Mouse (Mus musculus) stomach, embryonic 14.5 days (tissue): ENCODE data around the gene Afp. TPM values are rescaled to one million over a fixed set of nuclear protein-coding genes. Genes with fewer than 3 reads are reported as not detected.

Experiments
- ATAC-seq: fragments of 200-750 bp; cut with Nextera tagmentation; 2 replicates; pipeline ENCODE4 v1.8.0; 2017; ENCODE audit warnings: low read depth, moderate TSS enrichment; ENCODE audit not compliant: insufficient number of reproducible peaks, insufficient read depth, low FRiP score
- H3K27ac ChIP-seq: fragments of 300-500 bp; sonication (generic); 2 replicates; pipeline ENCODE4 v1.5.1; 2014; ENCODE audit warnings: mild to moderate bottlenecking, low read length, moderate library complexity, mixed read lengths
- H3K27me3 ChIP-seq: fragments of 300-500 bp; sonication (generic); 2 replicates; pipeline ENCODE4 v1.6.1; 2014; ENCODE audit warnings: low read length, control low read depth, mixed read lengths; ENCODE audit not compliant: control insufficient read depth, insufficient read depth
- H3K36me3 ChIP-seq: fragments of 300-500 bp; sonication (generic); 2 replicates; pipeline ENCODE4 v1.6.1; 2014; ENCODE audit warnings: mild to moderate bottlenecking, control low read depth, low read length, moderate library complexity, mixed read lengths; ENCODE audit not compliant: control insufficient read depth, insufficient read depth
- H3K4me1 ChIP-seq: fragments of 300-500 bp; sonication (generic); 2 replicates; pipeline ENCODE4 v1.6.1; 2014; ENCODE audit warnings: low read length, control low read depth, mixed read lengths; ENCODE audit not compliant: control insufficient read depth, insufficient read depth
- H3K4me2 ChIP-seq: fragments of 300-500 bp; sonication (generic); replicated peaks from 2 replicates; pipeline ENCODE4 v1.6.1; 2014; ENCODE audit warnings: low read depth, low read length, control low read depth
- H3K4me3 ChIP-seq: fragments of 300-500 bp; sonication (generic); 2 replicates; pipeline ENCODE4 v1.5.1; 2014; ENCODE audit warnings: low read depth, low read length, control low read depth
- H3K9ac ChIP-seq: fragments of 300-500 bp; sonication (generic); replicated peaks from 2 replicates; pipeline ENCODE4 v1.6.1; 2014; ENCODE audit warnings: low read depth, mild to moderate bottlenecking, control low read depth, low read length, moderate library complexity, mixed read lengths
- H3K9me3 ChIP-seq: fragments of 300-500 bp; sonication (generic); 2 replicates; pipeline ENCODE4 v1.6.1; 2016; ENCODE audit warnings: low read depth, low read length, control low read depth; ENCODE audit not compliant: control insufficient read depth
- WGBS: fragments of 180-500 bp; shearing (Covaris S2); extraction: QIAGEN DNeasy Blood & Tissue Kit; methylation state at CpG from one replicate; pipeline ENCODE4 v1.1.7; 2014; 5-methylcytosine and 5-hydroxymethylcytosine counted together
- polyA plus RNA-seq: library from polyadenylated mRNA; unstranded; fragments of >200 nt; fragmentation: Nextera tagmentation; extraction: Ambion mirVana; gene quantifications from 2 replicates; pipeline ENCODE4 v1.2.1, GENCODE M21; 2014

Gene Afp
- polyA plus RNA-seq, 1 experiment from 2014 or later: 9.2 TPM

DNA sequence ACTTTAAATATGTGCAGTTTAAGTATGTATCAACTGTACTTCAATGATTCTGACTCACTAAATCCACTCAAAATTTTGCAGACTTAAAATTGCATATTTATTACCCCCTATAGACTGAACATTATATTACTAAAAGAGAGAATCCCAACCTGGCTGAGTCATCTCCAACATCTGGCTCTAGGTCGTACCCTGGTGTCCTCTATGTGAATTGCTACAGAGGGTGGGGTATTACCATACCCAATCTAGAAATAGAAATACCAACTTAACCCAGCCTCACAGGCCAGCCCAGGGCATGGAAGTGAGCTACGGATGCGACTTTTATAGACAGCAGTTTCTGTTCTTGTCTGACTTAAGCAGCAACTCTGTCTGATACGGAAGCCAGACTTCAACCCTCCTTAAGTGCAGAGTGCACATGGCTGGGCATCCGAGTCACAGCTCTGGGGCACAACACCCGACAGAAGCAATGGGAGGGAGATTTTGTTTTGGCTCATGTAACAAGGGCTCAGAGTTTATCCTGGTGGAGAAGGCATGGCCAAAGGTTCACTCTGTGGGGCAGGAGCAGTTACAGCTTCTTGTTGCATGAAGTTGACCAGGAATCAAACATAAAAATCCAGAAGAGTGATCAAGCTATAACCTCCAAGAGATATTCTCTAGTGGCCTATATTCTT lies 21.9 kb downstream of the Afp start:
- Histone ChIP-seq H3K36me3 (no peaks in the 10 kb centered on the region), H3K27ac (no peak overlapping the region), H3K27me3 (no peaks in the 10 kb centered on the region), H3K9ac (no peak overlapping the region), H3K4me2 (no peak overlapping the region), H3K4me1 (no peaks in the 10 kb centered on the region), H3K4me3 (no peak overlapping the region), H3K9me3 (no peaks in the 10 kb centered on the region)
- ATAC-seq: 0 out of 2 replicates have a peak, but pooled peaks have one; percentile 37
- WGBS: 81% methylated on average over 6 of the region's 6 CpGs

DNA sequence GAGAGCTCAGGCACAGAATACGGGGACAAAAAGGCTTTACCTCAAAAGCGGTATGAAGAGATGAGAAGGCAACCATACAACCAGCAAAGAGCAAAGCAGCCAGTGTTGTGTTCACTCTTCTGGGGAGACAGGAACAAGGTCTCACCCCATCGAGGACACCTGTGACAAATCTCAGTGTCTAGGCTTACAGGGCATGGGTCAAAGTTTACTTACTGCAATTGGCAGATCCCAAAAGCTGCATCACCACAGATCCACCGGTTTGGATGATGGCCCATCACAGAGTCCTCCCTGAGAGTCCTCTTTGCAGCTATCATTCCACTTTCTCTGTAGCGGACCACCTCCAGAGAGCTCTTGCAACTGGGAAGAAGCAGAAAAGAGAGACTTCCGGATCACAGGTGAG lies 25.0 kb downstream of the Afp start:
- no peaks in the 10 kb centered on the region for H3K9me3 ChIP-seq
- H3K9ac ChIP-seq: no peak overlapping the region
- no peaks in the 10 kb centered on the region for H3K27me3 ChIP-seq
- H3K4me2 ChIP-seq: no peak overlapping the region
- ATAC-seq: no peak
- H3K4me3 ChIP-seq: no peak overlapping the region
- H3K36me3 ChIP-seq: no peaks in the 10 kb centered on the region
- no peak overlapping the region for H3K27ac ChIP-seq
- 88% methylated on average over 6 of the region's 6 CpGs for WGBS
- H3K4me1 ChIP-seq: no peaks in the 10 kb centered on the region

DNA sequence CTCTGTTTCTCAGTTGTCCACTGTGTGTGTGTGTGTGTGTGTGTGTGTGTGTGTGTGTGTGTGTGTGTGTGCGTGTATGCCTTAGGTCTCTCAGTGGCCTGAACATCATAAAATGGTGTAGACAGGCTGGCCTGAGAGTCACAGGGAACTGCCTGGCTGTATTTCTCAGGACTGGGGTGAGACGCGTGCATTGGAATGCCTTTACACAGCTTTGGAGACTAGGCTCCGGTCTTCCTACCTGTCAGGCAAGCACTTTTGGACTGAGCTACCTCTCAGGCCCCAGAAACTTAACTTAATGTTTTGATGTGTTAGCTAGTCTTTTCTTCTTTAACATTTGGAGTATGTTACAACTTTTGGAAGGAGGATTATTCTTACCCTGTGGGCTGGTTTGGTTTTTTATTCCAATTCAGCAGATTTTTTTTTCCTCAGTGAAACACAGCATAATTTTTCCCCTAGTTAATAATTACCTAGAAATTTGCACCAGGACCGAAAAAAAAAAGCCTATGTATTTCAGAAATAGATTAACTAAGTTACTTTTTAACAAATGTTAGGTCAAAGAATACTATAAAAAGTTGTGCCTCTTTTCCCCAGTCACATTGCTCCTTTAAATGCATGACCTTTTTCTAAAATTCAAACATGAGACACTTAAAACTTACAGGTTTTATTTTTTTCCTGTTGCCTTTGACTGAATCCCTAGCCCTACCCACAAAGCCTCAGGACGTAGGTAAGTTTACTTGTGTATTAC lies 28.0 kb downstream of the Afp start, which contains the start of gene Afm:
TSS of gene Afm (plus strand) at position 577 of the 745 bp plus-strand sequence.
- no peaks in the 10 kb centered on the region for H3K36me3 ChIP-seq
- ATAC-seq: no peak
- H3K4me2 ChIP-seq: no peak within 1 kb of the TSS
- WGBS: 57% methylated on average over 6 of the region's 6 CpGs
- no peaks in the 10 kb centered on the region for H3K27me3 ChIP-seq
- H3K27ac ChIP-seq: peak within 1 kb of the TSS; percentile 33; the same call in 1 of the 2 replicates
- H3K9ac ChIP-seq: no peak within 1 kb of the TSS
- H3K9me3 ChIP-seq: no peaks in the 10 kb centered on the region
- no peak within 1 kb of the TSS for H3K4me3 ChIP-seq
- no peaks in the 10 kb centered on the region for H3K4me1 ChIP-seq

DNA sequence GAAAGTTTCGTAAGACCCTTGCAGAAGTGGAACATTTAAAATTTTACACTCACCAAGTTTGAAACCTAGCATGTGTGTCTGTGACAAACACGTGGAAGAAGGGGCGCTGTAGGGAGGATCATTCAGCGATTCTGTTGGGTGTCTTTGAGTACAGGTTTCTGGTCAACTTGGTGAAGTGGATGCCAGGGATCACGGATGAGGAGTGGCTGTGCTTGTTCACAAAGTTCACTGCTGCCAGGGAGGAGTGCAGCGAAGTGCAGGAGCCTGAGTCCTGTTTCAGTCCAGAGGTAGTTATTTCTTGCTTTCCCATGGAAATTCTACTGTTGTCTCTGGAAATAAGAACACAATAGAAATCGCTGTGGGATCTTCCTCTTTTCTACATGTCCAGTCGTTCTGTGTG lies 60.7 kb downstream of the Afp start:
- Histone ChIP-seq H3K27ac (no peak overlapping the region), H3K4me2 (no peak overlapping the region), H3K9ac (no peak overlapping the region), H3K4me3 (no peak overlapping the region), H3K4me1 (no peaks in the 10 kb centered on the region), H3K9me3 (no peaks in the 10 kb centered on the region), H3K36me3 (no peaks in the 10 kb centered on the region), H3K27me3 (no peaks in the 10 kb centered on the region)
- ATAC-seq: no peak
- 87% methylated on average over 8 of the region's 8 CpGs for WGBS

DNA sequence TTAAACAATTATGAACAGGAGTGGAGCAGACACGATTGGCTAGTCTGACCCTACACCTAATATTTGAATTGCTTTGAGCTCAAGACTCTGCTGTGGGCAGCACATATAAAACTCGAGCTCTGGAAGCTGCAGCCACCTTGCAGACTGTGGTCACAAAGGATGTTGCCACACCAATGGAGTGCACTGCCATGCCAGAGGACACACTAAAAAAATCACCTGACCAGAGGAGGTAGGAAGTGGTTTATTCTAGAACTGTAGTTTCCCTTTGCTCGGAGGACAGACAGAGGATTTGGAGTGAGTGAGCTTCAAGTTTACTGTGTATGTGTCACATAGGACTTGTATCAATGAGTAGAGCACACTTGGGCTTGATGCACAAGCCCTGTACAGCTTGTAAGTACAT lies 65.5 kb downstream of the Afp start:
- H3K4me2 ChIP-seq: no peak overlapping the region
- WGBS: 69% methylated on average over 3 of the region's 3 CpGs
- no peak overlapping the region for H3K9ac ChIP-seq
- no peaks in the 10 kb centered on the region for H3K27me3 ChIP-seq
- ATAC-seq: no peak
- H3K27ac ChIP-seq: no peak overlapping the region
- H3K9me3 ChIP-seq: no peaks in the 10 kb centered on the region
- no peak overlapping the region for H3K4me3 ChIP-seq
- no peaks in the 10 kb centered on the region for H3K36me3 ChIP-seq
- H3K4me1 ChIP-seq: no peaks in the 10 kb centered on the region

Other genes with a start within 250 kb of the Afp start
- gene Ankrd17, start 124.2 kb upstream of the Afp start, polyA plus RNA-seq: 41.6 and 43.6 TPM in 2 replicates
- gene Gm9958, start 123.5 kb upstream of the Afp start, polyA plus RNA-seq: 5.9 and 6.1 TPM in 2 replicates
- gene Alb, start 29.8 kb upstream of the Afp start, polyA plus RNA-seq: 1.8 and 4.8 TPM in 2 replicates
- gene Afm, start 28.2 kb downstream of the Afp start, polyA plus RNA-seq: 4.7 and 6.2 TPM in 2 replicates
- gene 5830473C10Rik, start 70.4 kb downstream of the Afp start, polyA plus RNA-seq: 0.19 and 0.42 TPM in 2 replicates
- gene Rassf6, start 149.9 kb downstream of the Afp start, polyA plus RNA-seq: 5.5 and 5.8 TPM in 2 replicates